Mouse (Mus musculus): ENCODE measurements around the gene Irf8.

Irf8 gene

GRCm38 (mm10) chr8:120747286-120747685, 11.1 kb downstream of the Irf8 start:
- in situ Hi-C loops (cut with MboI, MseI), result no loop called here

GRCm38 (mm10) chr8:120750616-120751015, 14.5 kb downstream of the Irf8 start:
- in situ Hi-C loops (cut with MboI, MseI), result loop anchor here (5.0 kb wide), 1 partner anchor 42 kb away; no protein-coding TSS in a partner anchor

- in situ Hi-C loops (cut with MboI, MseI), result loop anchor here (5.0 kb wide), 1 partner anchor 41 kb away; no protein-coding TSS in a partner anchor
Measured at GRCm38 (mm10) chr8:120751226-120752081, 15.3 kb downstream of the Irf8 start.

- in situ Hi-C loops (cut with MboI, MseI), result loop anchor here (5.0 kb wide), 1 partner anchor 40 kb away; no protein-coding TSS in a partner anchor
Measured at GRCm38 (mm10) chr8:120752082-120752452, 15.9 kb downstream of the Irf8 start.

GRCm38 (mm10) chr8:120753476-120753875, 17.3 kb downstream of the Irf8 start:
- in situ Hi-C loops (cut with MboI, MseI), result loop anchor here (5.0 kb wide), 1 partner anchor 39 kb away; no protein-coding TSS in a partner anchor

GRCm38 (mm10) chr8:120755306-120756297, 19.4 kb downstream of the Irf8 start:
- in situ Hi-C loops (cut with MboI, MseI), result no loop called here

GRCm38 (mm10) chr8:120758005-120758404, 21.8 kb downstream of the Irf8 start:
- in situ Hi-C loops (cut with MboI, MseI), result no loop called here

GRCm38 (mm10) chr8:120759847-120760246, 23.7 kb downstream of the Irf8 start:
- in situ Hi-C loops (cut with MboI, MseI), result no loop called here

GRCm38 (mm10) chr8:120760341-120761215, 24.4 kb downstream of the Irf8 start:
- in situ Hi-C loops (cut with MboI, MseI), result no loop called here

- in situ Hi-C loops (cut with MboI, MseI), result no loop called here
Measured at GRCm38 (mm10) chr8:120763267-120763666, 27.1 kb downstream of the Irf8 start.

GRCm38 (mm10) chr8:120764638-120765037, 28.5 kb downstream of the Irf8 start:
- in situ Hi-C loops (cut with MboI, MseI), result no loop called here

- in situ Hi-C loops (cut with MboI, MseI), result no loop called here
Measured at GRCm38 (mm10) chr8:120766622-120767021, 30.5 kb downstream of the Irf8 start.

- in situ Hi-C loops (cut with MboI, MseI), result no loop called here
Measured at GRCm38 (mm10) chr8:120768454-120769218, 32.5 kb downstream of the Irf8 start.

GRCm38 (mm10) chr8:120777184-120777583, 41.0 kb downstream of the Irf8 start:
- in situ Hi-C loops (cut with MboI, MseI), result no loop called here

GRCm38 (mm10) chr8:120777732-120778131, 41.6 kb downstream of the Irf8 start:
- in situ Hi-C loops (cut with MboI, MseI), result no loop called here

GRCm38 (mm10) chr8:120779106-120779505, 42.9 kb downstream of the Irf8 start:
- in situ Hi-C loops (cut with MboI, MseI), result no loop called here

- in situ Hi-C loops (cut with MboI, MseI), result no loop called here
Measured at GRCm38 (mm10) chr8:120783781-120784180, 47.6 kb downstream of the Irf8 start.

GRCm38 (mm10) chr8:120786753-120787152, 50.6 kb downstream of the Irf8 start:
- in situ Hi-C loops (cut with MboI, MseI), result no loop called here

- in situ Hi-C loops (cut with MboI, MseI), result no loop called here
Measured at GRCm38 (mm10) chr8:120787631-120788030, 51.5 kb downstream of the Irf8 start.

- in situ Hi-C loops (cut with MboI, MseI), result loop anchor here (5.0 to 10.0 kb wide), 3 partner anchors 40 to 1428 kb away; no protein-coding TSS in a partner anchor
Measured at GRCm38 (mm10) chr8:120792710-120793109, 56.6 kb downstream of the Irf8 start.

Measured in regulatory T cell (primary cell).